In the genomic region with DNA sequence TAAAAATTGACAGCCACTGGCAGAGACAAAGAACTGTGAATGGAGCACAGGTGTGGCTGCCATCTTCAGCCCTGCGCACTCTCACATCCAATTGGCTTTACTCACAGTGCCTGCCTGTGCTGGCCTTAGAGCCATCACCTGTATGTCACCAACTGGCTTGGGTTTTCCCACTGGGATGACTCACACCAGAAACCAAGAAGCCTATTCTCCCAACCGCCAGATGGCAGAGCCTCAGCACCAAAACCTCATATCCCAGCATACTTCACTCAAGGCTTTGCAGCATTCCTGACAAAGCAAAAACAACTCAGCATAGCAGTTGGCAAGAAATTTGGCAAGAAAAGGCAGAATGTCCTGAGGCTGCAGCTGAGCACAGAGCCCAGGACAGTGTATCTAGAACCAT, we compare ENCODE assay signal across 10 mouse cellular contexts. TPM values are rescaled to one million over a fixed set of nuclear protein-coding genes. Genes with fewer than 3 reads are reported as not detected.
DNase-seq lines count a peak whose midpoint lies in the region; ATAC-seq and TF ChIP-seq lines count a peak whose summit lies in the region.
"Had no signal": no experiment of that assay in that cellular context is flagged by ENCODE, and none has a peak within 500 bp of the region (broad histone marks: within the 10 kb centered on the region; RNA-seq: fewer than 3 reads in every experiment).

No protein-coding gene starts in this region.

- H3K27ac ChIP-seq in lung, postnatal 0 days (ENCODE audit: low read length): no peak overlapping the region
- H3K27ac ChIP-seq in cortical plate, adult 2 months (ENCODE audit: insufficient read depth, low read length): no peak overlapping the region
- H3K27ac ChIP-seq: kidney, postnatal 0 days; macrophage had no signal

- intact Hi-C loops in left cerebral cortex, postnatal 36 days (cut with DNase I): no loop called here

- H3K9ac ChIP-seq in lung, postnatal 0 days (replicated peaks; ENCODE audit: low read depth): no peak overlapping the region

- no peaks in the 10 kb centered on the region for H3K27me3 ChIP-seq in lung, postnatal 0 days (replicated peaks; ENCODE audit: insufficient read depth, low read length)

- TF ChIP-seq CTCF in lung, postnatal 0 days (IDR thresholded peaks at IDR 0.05): no peak
- TF ChIP-seq CTCF in cortical plate, adult 2 months (IDR thresholded peaks at IDR 0.05; ENCODE audit: extremely low read depth, insufficient read depth, low read length): peak; percentile 51

- TF ChIP-seq EP300 in lung, postnatal 0 days (IDR thresholded peaks at IDR 0.05): no peak

- no peak for ATAC-seq in lung, postnatal 0 days

- DNase-seq in lung, postnatal 36 days: peak; percentile 4
- no peak for DNase-seq in lung, postnatal 0 days (ENCODE audit: low spot score)
- DNase-seq in adrenal gland, adult 2 months: peak; percentile 85
- peak; percentile 40 to 41 for DNase-seq in left cerebral cortex, postnatal 36 days (ENCODE audit: low spot score in 2 of 2)
- DNase-seq in heart, adult 8-10 months (ENCODE audit: low spot score): no peak
- DNase-seq in B cell, adult 2 months: no peak
- DNase-seq in gastrocnemius, postnatal 4 days (ENCODE audit: low spot score in 2 of 2): no peak

- no peaks in the 10 kb centered on the region for H3K4me1 ChIP-seq in lung, postnatal 0 days (ENCODE audit: insufficient read depth, low read depth, low read length)
- no peaks in the 10 kb centered on the region; the same call in 1 of the 2 replicates for H3K4me1 ChIP-seq in cortical plate, adult 2 months (ENCODE audit: control insufficient read depth, insufficient read depth, low read length)

- H3K36me3 ChIP-seq in lung, postnatal 0 days (ENCODE audit: insufficient read depth, low read length): peaks cover 26% of the 10 kb centered on the region

- no peak overlapping the region for H3K4me3 ChIP-seq in lung, postnatal 0 days (ENCODE audit: low read depth, low read length)
- H3K4me3 ChIP-seq in cortical plate, adult 2 months (ENCODE audit: insufficient read depth, low read length): no peak overlapping the region

- TF ChIP-seq POLR2A in cortical plate, adult 2 months (IDR thresholded peaks at IDR 0.05; ENCODE audit: extremely low read depth, insufficient read depth, low read length): no peak

- no peaks in the 10 kb centered on the region for H3K9me3 ChIP-seq in lung, postnatal 0 days (ENCODE audit: low read length)

- 96% methylated on average over 2 of the region's 2 CpGs for WGBS in lung, postnatal 0 days

- no peak overlapping the region for H3K4me2 ChIP-seq in lung, postnatal 0 days (replicated peaks; ENCODE audit: low read depth, low read length)

RNA-seq across cellular contexts. Expression of a gene that starts 48.2 kb away (rescaled TPM):
- polyA plus RNA-seq in lung, postnatal 0 days (2015; fragmentation: Nextera tagmentation; extraction: Ambion mirVana): 9.8 and 16.6 TPM in 2 replicates
- total RNA-seq in adrenal gland, adult 2 months (2021): 10 to 100 TPM; 52.2 to 67.9 TPM
- polyA plus RNA-seq in adrenal gland, adult 2 months (2012; rRNA removed): 25.1 and 33.4 TPM in 2 replicates
- 63.6 and 64.0 TPM in 2 replicates for polyA plus RNA-seq in cortical plate, adult 2 months (2012; rRNA removed)
- total RNA-seq in left cerebral cortex, postnatal 36 days (2021): 100 to 1,000 TPM; 125 to 148 TPM
- 10 to 100 TPM; 30.3 to 39.2 (median 33.5) TPM for total RNA-seq in heart, adult 8-10 months (2022)
- 10 to 100 TPM; 46.4 to 58.2 TPM for total RNA-seq in gastrocnemius, postnatal 4 days (2021)

RNA-seq across cellular contexts. Expression of a gene that starts 52.1 kb away (rescaled TPM):
- 7.8 and 8.6 TPM in 2 replicates for polyA plus RNA-seq in lung, postnatal 0 days (2015; fragmentation: Nextera tagmentation; extraction: Ambion mirVana)
- total RNA-seq in adrenal gland, adult 2 months (2021): 10 to 100 TPM; 13.5 to 19.6 TPM
- polyA plus RNA-seq in adrenal gland, adult 2 months (2012; rRNA removed): 2.6 and 3.1 TPM in 2 replicates
- polyA plus RNA-seq in cortical plate, adult 2 months (2012; rRNA removed): 3.5 TPM in 2 replicates
- total RNA-seq in left cerebral cortex, postnatal 36 days (2021): 1 to 10 TPM; 5.8 to 7.0 TPM
- 1 to 10 TPM; 6.0 to 6.6 (median 6.4) TPM for total RNA-seq in heart, adult 8-10 months (2022)
- total RNA-seq in gastrocnemius, postnatal 4 days (2021): 1 to 10 TPM; 7.3 to 9.0 TPM

RNA-seq across cellular contexts. Expression of a gene that starts 52.6 kb away (rescaled TPM):
- 18.6 and 22.0 TPM in 2 replicates for polyA plus RNA-seq in lung, postnatal 0 days (2015; fragmentation: Nextera tagmentation; extraction: Ambion mirVana)
- 10 to 100 TPM; 38.6 to 42.4 TPM for total RNA-seq in adrenal gland, adult 2 months (2021)
- 28.4 and 42.1 TPM in 2 replicates for polyA plus RNA-seq in adrenal gland, adult 2 months (2012; rRNA removed)
- 31.3 and 34.5 TPM in 2 replicates for polyA plus RNA-seq in cortical plate, adult 2 months (2012; rRNA removed)
- 10 to 100 TPM; 35.8 to 56.6 TPM for total RNA-seq in left cerebral cortex, postnatal 36 days (2021)
- 10 to 100 TPM; 15.4 to 17.0 (median 15.8) TPM for total RNA-seq in heart, adult 8-10 months (2022)
- 10 to 100 TPM; 20.8 to 23.1 TPM for total RNA-seq in gastrocnemius, postnatal 4 days (2021)

Comparison
In these comparisons a context has a peak if more than half of its experiments do, and no peak if none do; other contexts are left out.
1. DNase-seq: peak in lung, postnatal 36 days (single experiment), adrenal gland, adult 2 months (single experiment) and left cerebral cortex, postnatal 36 days (2 of 2); none in lung, postnatal 0 days (single experiment), heart, adult 8-10 months (single experiment), B cell, adult 2 months (0 of 2) and gastrocnemius, postnatal 4 days (0 of 2).